ENCODE assay signal across 9 mouse cellular contexts in genomic region chr17:31071421-31072301, GRCm38 (mm10). TPM values are rescaled to one million over a fixed set of nuclear protein-coding genes. Genes with fewer than 3 reads are reported as not detected.
A peak's percentile ranks its signal among the peaks of the same experiment; 100 is the strongest.
DNase-seq lines count a peak whose midpoint lies in the region; ATAC-seq and TF ChIP-seq lines count a peak whose summit lies in the region.
"Had no signal": no experiment of that assay in that cellular context is flagged by ENCODE, and none has a peak within 500 bp of the region (broad histone marks: within the 10 kb centered on the region; RNA-seq: fewer than 3 reads in every experiment).

No protein-coding gene starts in this region.

- 49% methylated on average over 18 of the region's 18 CpGs for WGBS in lung, embryonic 15.5 days
- WGBS in lung, adult 2 months, result 49% methylated on average over 18 of the region's 18 CpGs
- 75% methylated on average over 18 of the region's 18 CpGs for WGBS in forebrain, embryonic 10.5 days
- WGBS in neural tube, embryonic 14.5 days, result 47% methylated on average over 18 of the region's 18 CpGs
- WGBS in kidney, embryonic 14.5 days, result 56% methylated on average over 18 of the region's 18 CpGs

- H3K27ac ChIP-seq in lung, embryonic 15.5 days, result 0 out of 2 replicates have a peak overlapping the region, but pooled peaks have one; percentile 0
- peak overlapping the region; percentile 76 for H3K27ac ChIP-seq in forebrain, embryonic 10.5 days
- peak overlapping the region; percentile 52; the same call in 1 of the 2 replicates for H3K27ac ChIP-seq in neural tube, embryonic 14.5 days (ENCODE audit: low read depth, low read length)
- no peak overlapping the region for H3K27ac ChIP-seq in kidney, embryonic 14.5 days (ENCODE audit: low read depth, low read length)

- no peak overlapping the region for H3K9ac ChIP-seq in lung, embryonic 15.5 days
- no peak overlapping the region for H3K9ac ChIP-seq in neural tube, embryonic 14.5 days (replicated peaks; ENCODE audit: low read depth, low read length)
- no peak overlapping the region for H3K9ac ChIP-seq in kidney, embryonic 14.5 days (ENCODE audit: low read depth, low read length)

- H3K4me2 ChIP-seq in lung, embryonic 15.5 days, result no peak overlapping the region
- H3K4me2 ChIP-seq in neural tube, embryonic 14.5 days (ENCODE audit: low read depth, low read length), result no peak overlapping the region
- H3K4me2 ChIP-seq in kidney, embryonic 14.5 days (replicated peaks; ENCODE audit: low read depth, low read length), result no peak overlapping the region

- no peak for TF ChIP-seq POLR2A in lung, adult 2 months (IDR thresholded peaks at IDR 0.05; ENCODE audit: borderline replicate concordance, extremely low read depth, low read depth, low read length)

- H3K27me3 ChIP-seq in lung, embryonic 15.5 days, result no peaks in the 10 kb centered on the region
- 0 out of 2 replicates have a peak, but pooled peaks cover 6% of the 10 kb centered on the region for H3K27me3 ChIP-seq in forebrain, embryonic 10.5 days (ENCODE audit: poor library complexity, severe bottlenecking)
- H3K27me3 ChIP-seq in neural tube, embryonic 14.5 days (ENCODE audit: control insufficient read depth, insufficient read depth, low read length), result no peaks in the 10 kb centered on the region
- no peaks in the 10 kb centered on the region for H3K27me3 ChIP-seq in kidney, embryonic 14.5 days (ENCODE audit: control insufficient read depth, insufficient read depth, low read length)

- peaks cover 53% of the 10 kb centered on the region for H3K4me1 ChIP-seq in lung, embryonic 15.5 days
- peaks cover 25% of the 10 kb centered on the region for H3K4me1 ChIP-seq in lung, adult 2 months (ENCODE audit: control insufficient read depth, insufficient read depth, low read length)
- peaks cover 79% of the 10 kb centered on the region for H3K4me1 ChIP-seq in forebrain, embryonic 10.5 days
- H3K4me1 ChIP-seq in neural tube, embryonic 14.5 days (ENCODE audit: control insufficient read depth, insufficient read depth, low read length), result peaks cover 29% of the 10 kb centered on the region
- H3K4me1 ChIP-seq in kidney, embryonic 14.5 days (ENCODE audit: control insufficient read depth, insufficient read depth, low read length), result peaks cover 23% of the 10 kb centered on the region

- no peak for ATAC-seq in lung, embryonic 15.5 days (ENCODE audit: borderline replicate concordance, extremely low read depth, low FRiP score, low TSS enrichment)
- no peak for ATAC-seq in neural tube, embryonic 14.5 days (ENCODE audit: low read depth)
- no peak for ATAC-seq in monocyte, adult 5-6 weeks (replicated peaks; ENCODE audit: insufficient number of reproducible peaks, low FRiP score, low TSS enrichment, poor library complexity, severe bottlenecking)
- ATAC-seq in kidney, embryonic 14.5 days (ENCODE audit: low FRiP score, low TSS enrichment), result no peak

- H3K36me3 ChIP-seq in lung, embryonic 15.5 days, result no peaks in the 10 kb centered on the region
- H3K36me3 ChIP-seq in forebrain, embryonic 10.5 days (replicated peaks), result no peaks in the 10 kb centered on the region
- H3K36me3 ChIP-seq in neural tube, embryonic 14.5 days (ENCODE audit: control insufficient read depth, insufficient read depth, low read length), result 0 out of 2 replicates have a peak, but pooled peaks cover 3% of the 10 kb centered on the region
- H3K36me3 ChIP-seq in kidney, embryonic 14.5 days (ENCODE audit: control insufficient read depth, insufficient read depth, low read length), result no peaks in the 10 kb centered on the region

- TF ChIP-seq CTCF in lung, adult 2 months (IDR thresholded peaks at IDR 0.05; ENCODE audit: insufficient read depth, low read length), result no peak

- H3K4me3 ChIP-seq in lung, embryonic 15.5 days, result no peak overlapping the region
- no peak overlapping the region for H3K4me3 ChIP-seq in lung, adult 2 months (replicated peaks; ENCODE audit: extremely low read depth, low read depth, low read length)
- no peak overlapping the region for H3K4me3 ChIP-seq in forebrain, embryonic 10.5 days
- H3K4me3 ChIP-seq in neural tube, embryonic 14.5 days (ENCODE audit: low read depth, low read length), result no peak overlapping the region
- no peak overlapping the region for H3K4me3 ChIP-seq in kidney, embryonic 14.5 days (ENCODE audit: low read length)

- H3K9me3 ChIP-seq in lung, embryonic 15.5 days, result no peaks in the 10 kb centered on the region
- H3K9me3 ChIP-seq in forebrain, embryonic 10.5 days, result no peaks in the 10 kb centered on the region
- no peaks in the 10 kb centered on the region for H3K9me3 ChIP-seq in neural tube, embryonic 14.5 days (ENCODE audit: control insufficient read depth, low read length)
- no peaks in the 10 kb centered on the region for H3K9me3 ChIP-seq in kidney, embryonic 14.5 days (ENCODE audit: control insufficient read depth, low read length)

- DNase-seq in lung, adult 2 months, result no peak
- DNase-seq in forebrain, embryonic 10.5 days (ENCODE audit: extremely low spot score, low spot score), result no peak
- DNase-seq in induced T-regulatory cell, adult 2 months (ENCODE audit: low read depth), result peak; percentile 30
- no peak for DNase-seq in adrenal gland, postnatal 4 days (ENCODE audit: low spot score in 2 of 2)

RNA-seq across cellular contexts. Expression of gene Abcg1, which starts 14.2 kb away (rescaled TPM):
- polyA plus RNA-seq in lung, embryonic 15.5 days (2015; fragmentation: Nextera tagmentation; extraction: Ambion mirVana), result 10.9 and 12.2 TPM in 2 replicates
- 53.2 and 57.4 TPM in 2 replicates for polyA plus RNA-seq in lung, adult 2 months (2012; rRNA removed)
- polyA plus RNA-seq in forebrain, embryonic 10.5 days (2016; fragmentation: Nextera tagmentation; extraction: Ambion mirVana), result 6.7 and 7.9 TPM in 2 replicates
- polyA plus RNA-seq in neural tube, embryonic 14.5 days (2014; fragmentation: Nextera tagmentation; extraction: Ambion mirVana), result 20.5 and 21.0 TPM in 2 replicates
- total RNA-seq in monocyte, adult 5-6 weeks (2017), result 67.2 to 83.6 TPM (median 68.0 TPM) in 3 replicates
- total RNA-seq in adrenal gland, postnatal 4 days (2021), result 10 to 100 TPM; 15.4 to 17.2 TPM
- polyA plus RNA-seq in kidney, embryonic 14.5 days (2014; fragmentation: Nextera tagmentation; extraction: Ambion mirVana), result 4.0 and 5.4 TPM in 2 replicates

RNA-seq across cellular contexts. Expression of gene Tff3, which starts 57.8 kb away (rescaled TPM):
- 0.45 and 0.49 TPM in 2 replicates for polyA plus RNA-seq in lung, embryonic 15.5 days (2015; fragmentation: Nextera tagmentation; extraction: Ambion mirVana)
- 20.4 TPM in 1 of 2 replicates, not detected in the other for polyA plus RNA-seq in lung, adult 2 months (2012; rRNA removed)
- polyA plus RNA-seq in forebrain, embryonic 10.5 days (2016; fragmentation: Nextera tagmentation; extraction: Ambion mirVana), result 0.64 and 0.71 TPM in 2 replicates
- 1.9 TPM in 1 of 2 replicates, not detected in the other for polyA plus RNA-seq in neural tube, embryonic 14.5 days (2014; fragmentation: Nextera tagmentation; extraction: Ambion mirVana)
- not detected in 3 replicates for total RNA-seq in monocyte, adult 5-6 weeks (2017)
- total RNA-seq in adrenal gland, postnatal 4 days (2021), result not detected
- not detected in 2 replicates for polyA plus RNA-seq in kidney, embryonic 14.5 days (2014; fragmentation: Nextera tagmentation; extraction: Ambion mirVana)
- polyA plus RNA-seq: spleen, adult 2 months had no signal
